ENCODE assay signal across 8 mouse cellular contexts in genomic region chr13:35905879-35906481, GRCm38 (mm10). TPM values are rescaled to one million over a fixed set of nuclear protein-coding genes. Genes with fewer than 3 reads are reported as not detected.
DNase-seq lines count a peak whose midpoint lies in the region; ATAC-seq lines count a peak whose summit lies in the region.

TSS of gene Rpp40 (minus strand) at chr13:35906359.

- peak; percentile 91 for DNase-seq in B cell, adult 2 months
- DNase-seq in brain, adult 2 months (ENCODE audit: low read depth, low spot score) = peak; percentile 98
- peak; percentile 96 for DNase-seq in heart, embryonic 10.5 days (ENCODE audit: low spot score)
- peak; percentile 91 for DNase-seq in liver
- DNase-seq in spleen, postnatal 4 days (ENCODE audit: low spot score in 2 of 2) = peak; percentile 82 to 87

- H3K27me3 ChIP-seq in heart, embryonic 10.5 days (ENCODE audit: insufficient read depth, poor library complexity, severe bottlenecking) = no peaks in the 10 kb centered on the region
- no peaks in the 10 kb centered on the region for H3K27me3 ChIP-seq in kidney, embryonic 15.5 days

- under 1% methylated on average over 35 of the region's 35 CpGs for WGBS in heart, embryonic 10.5 days
- WGBS in kidney, embryonic 15.5 days = under 1% methylated on average over 35 of the region's 35 CpGs

- no peaks in the 10 kb centered on the region for H3K36me3 ChIP-seq in heart, embryonic 10.5 days
- peaks cover 2% of the 10 kb centered on the region; the same call in 1 of the 2 replicates for H3K36me3 ChIP-seq in kidney, embryonic 15.5 days

- peak within 1 kb of the TSS; percentile 75 for H3K27ac ChIP-seq in heart, embryonic 10.5 days
- H3K27ac ChIP-seq in kidney, embryonic 15.5 days = peak within 1 kb of the TSS; percentile 58; the same call in 1 of the 2 replicates

- no peaks in the 10 kb centered on the region for H3K4me1 ChIP-seq in heart, embryonic 10.5 days
- H3K4me1 ChIP-seq in kidney, embryonic 15.5 days = peaks cover 7% of the 10 kb centered on the region; the same call in 1 of the 2 replicates

- no peaks in the 10 kb centered on the region for H3K9me3 ChIP-seq in heart, embryonic 10.5 days
- H3K9me3 ChIP-seq in kidney, embryonic 15.5 days (replicated peaks) = no peaks in the 10 kb centered on the region

- peak; percentile 99 for ATAC-seq in erythroblast, adult 5-6 weeks (replicated peaks; ENCODE audit: low FRiP score, poor library complexity, severe bottlenecking)
- peak; percentile 100 for ATAC-seq in kidney, embryonic 15.5 days (replicated peaks; ENCODE audit: low FRiP score)
- peak; percentile 98 for ATAC-seq in monocyte, adult 5-6 weeks (replicated peaks; ENCODE audit: insufficient number of reproducible peaks, low FRiP score, low TSS enrichment, poor library complexity, severe bottlenecking)

- peak within 1 kb of the TSS; percentile 74 for H3K4me2 ChIP-seq in kidney, embryonic 15.5 days

- peak within 1 kb of the TSS; percentile 64 for H3K9ac ChIP-seq in kidney, embryonic 15.5 days

- H3K4me3 ChIP-seq in heart, embryonic 10.5 days = peak within 1 kb of the TSS; percentile 67
- H3K4me3 ChIP-seq in kidney, embryonic 15.5 days (replicated peaks) = peak within 1 kb of the TSS; percentile 82

RNA-seq across cellular contexts. Expression of gene Rpp40, which starts in this region (rescaled TPM):
- 5.6 and 11.3 TPM in 2 replicates for total RNA-seq in erythroblast, adult 5-6 weeks (2015; ENCODE audit: low replicate concordance)
- total RNA-seq in erythroblast, adult 5-6 weeks (2017; ENCODE audit: low replicate concordance) = 0.56 and 0.77 TPM in 2 replicates
- 16.6 and 21.9 TPM in 2 replicates for polyA plus RNA-seq in heart, embryonic 10.5 days (2016; fragmentation: Nextera tagmentation; extraction: Ambion mirVana)
- polyA plus RNA-seq in kidney, embryonic 15.5 days (2015; fragmentation: Nextera tagmentation; extraction: Ambion mirVana) = 16.3 and 17.2 TPM in 2 replicates
- 4.1 to 7.3 TPM (median 5.0 TPM) in 3 replicates for total RNA-seq in monocyte, adult 5-6 weeks (2017)

Comparison
In these comparisons a context has a peak if more than half of its experiments do, and no peak if none do; other contexts are left out.
1. Peak in every context shown above with its lines: DNase-seq, ATAC-seq, H3K4me3 ChIP-seq and H3K27ac ChIP-seq.